Mouse (Mus musculus) T-helper 2 cell (primary cell): Measurements from ENCODE around the gene Mylpf.

Source experiments
- in situ Hi-C: fragments of 300-600 bp; cut with MboI, MseI; formaldehyde crosslinking; loops from one replicate; pipeline ENCODE4 v1.15.1; 2025; ENCODE audit warnings: high pct_unique_total_duplicates

Gene Mylpf

DNA sequence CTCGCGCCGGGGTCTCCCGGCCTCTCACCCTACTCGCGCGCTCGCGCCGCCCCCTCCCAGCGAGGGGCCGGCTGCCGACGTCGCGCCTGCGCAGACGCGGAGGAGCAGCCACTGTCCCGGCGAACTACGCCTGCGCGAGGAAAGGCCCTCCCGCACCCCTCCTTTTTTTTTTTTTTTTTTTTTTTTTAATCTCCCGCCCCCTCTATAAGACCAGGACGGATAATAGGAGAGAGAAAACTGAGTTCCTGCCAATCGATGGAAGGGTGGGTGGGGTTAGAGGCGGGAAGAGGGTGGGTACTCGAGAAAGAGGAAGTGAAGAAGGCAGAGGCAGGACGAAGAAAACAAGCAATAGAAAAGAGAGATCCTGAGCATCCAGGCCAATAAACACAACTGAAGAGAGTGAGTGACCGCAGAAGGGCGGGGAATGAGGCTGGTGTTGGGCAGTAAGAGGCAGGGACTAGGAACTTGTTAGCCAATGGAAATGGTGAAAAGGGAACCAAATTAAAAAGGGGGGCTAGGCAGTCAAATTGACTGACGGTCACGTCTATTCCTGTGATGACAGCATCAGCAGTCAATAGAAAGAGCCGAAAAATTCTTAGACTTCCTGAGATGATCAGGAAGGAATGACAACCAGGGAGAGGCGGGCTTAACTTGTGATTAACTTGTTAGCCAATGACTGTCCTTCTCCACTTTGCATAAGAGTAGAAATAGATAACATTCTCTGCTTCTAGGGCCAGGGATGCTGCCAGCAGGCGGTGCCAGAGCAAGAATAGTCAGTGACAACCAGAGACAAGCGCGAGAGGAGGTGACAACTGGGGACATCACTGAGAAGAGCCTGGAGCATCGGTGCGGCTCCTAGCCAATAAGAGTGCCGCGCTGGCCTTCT lies at the start of gene Mylpf:
Gene Mylpf (plus strand): TSS at position 338 of the 886 bp plus-strand sequence.
- in situ Hi-C loops, result no loop called here

DNA sequence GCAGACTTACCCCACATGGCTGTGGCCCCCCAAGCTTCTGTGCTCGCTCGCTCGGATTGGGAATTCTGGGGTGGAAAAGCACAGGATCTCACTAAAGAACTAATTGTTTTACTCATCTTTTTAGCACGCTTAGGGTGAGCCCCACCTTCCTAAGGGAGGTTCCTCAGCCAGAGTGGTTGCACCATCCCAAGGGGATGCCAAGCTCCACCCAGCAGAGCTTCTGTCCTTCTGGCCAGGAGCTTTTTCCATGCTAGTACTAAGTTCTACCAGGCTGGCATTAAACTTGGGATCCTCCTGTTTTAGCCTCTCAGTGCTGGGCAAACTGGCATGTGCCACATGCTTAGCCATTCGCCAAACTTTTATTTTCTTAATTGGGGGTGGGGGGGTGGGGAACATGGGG lies 46.1 kb upstream of the Mylpf start:
- in situ Hi-C loops, result no loop called here

DNA sequence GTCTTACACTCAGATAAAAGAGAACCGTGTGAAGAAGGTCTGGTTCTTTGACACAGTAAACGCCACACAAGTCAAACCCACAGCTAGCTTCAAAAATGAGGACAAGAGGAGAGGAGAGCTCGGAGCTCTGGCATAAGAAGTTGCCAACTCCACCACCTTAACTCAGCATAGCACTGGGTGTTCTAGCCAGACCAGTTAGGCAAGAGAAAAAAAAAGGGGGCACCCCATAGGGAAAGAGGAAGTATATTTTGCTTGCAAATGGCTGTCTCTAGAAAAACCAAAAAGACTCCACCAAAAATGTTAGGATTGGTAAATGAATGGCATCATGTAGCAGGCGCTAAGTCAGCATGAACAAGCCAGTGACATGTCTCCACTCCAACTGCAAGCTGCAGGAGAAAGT lies 44.7 kb upstream of the Mylpf start:
- in situ Hi-C loops, result no loop called here

DNA sequence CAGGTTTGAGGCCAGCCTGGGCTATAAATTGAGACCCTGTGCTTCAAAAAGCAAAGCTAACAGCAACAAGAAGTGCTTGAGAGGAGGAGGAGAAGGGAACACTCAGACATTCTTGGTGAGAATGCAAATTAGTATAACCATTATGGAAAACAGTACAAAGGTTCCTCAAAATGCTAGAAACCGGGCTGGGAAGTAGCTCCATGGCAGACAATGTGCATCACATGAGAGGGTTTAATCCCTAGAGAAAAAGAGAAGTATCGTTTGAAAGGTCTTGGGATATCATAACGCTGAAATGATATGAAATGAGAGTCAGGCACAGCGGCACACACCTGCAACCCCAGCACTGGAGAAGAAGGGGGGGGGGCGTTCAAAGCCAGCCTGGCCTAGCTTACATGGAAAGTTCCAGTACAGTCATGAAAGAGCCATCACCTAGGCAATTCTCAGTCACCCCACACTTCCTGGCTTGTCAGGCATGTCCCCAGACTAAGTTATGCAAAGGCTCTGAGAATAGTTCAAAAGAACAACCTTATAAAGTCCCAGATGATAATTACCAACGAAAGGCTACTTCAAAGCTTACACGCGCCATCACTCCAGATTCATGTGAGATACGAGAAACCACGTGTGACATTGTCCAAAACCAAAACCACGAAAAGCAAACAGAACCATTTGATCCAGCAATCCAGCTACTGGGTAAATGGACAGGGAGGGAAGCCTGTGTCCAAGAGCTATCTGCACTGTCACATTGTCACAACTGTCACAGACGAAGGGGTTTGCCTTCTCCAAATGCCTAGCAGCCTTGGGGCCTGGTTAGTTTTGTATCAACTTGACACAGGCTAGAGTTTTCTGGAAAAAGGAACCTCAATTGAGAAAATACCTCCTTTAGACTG lies 42.8 kb upstream of the Mylpf start:
- in situ Hi-C loops, result no loop called here

DNA sequence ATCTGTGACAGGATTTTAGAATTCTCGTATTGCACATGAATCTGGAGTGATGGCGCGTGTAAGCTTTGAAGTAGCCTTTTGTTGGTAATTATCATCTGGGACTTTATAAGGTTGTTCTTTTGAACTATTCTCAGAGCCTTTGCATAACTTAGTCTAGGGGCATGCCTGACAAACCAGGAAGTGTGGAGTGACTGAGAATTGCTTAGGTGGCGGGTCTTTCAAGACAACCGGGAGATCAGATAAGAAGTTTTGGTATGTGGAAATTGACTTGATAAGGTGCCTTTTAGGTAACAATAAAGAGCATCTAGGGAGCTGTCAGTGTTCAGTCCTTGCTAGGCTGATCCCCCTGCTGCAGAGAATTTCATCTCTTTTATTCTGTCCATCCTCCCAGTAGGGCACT lies 42.2 kb upstream of the Mylpf start:
- in situ Hi-C loops, result no loop called here

DNA sequence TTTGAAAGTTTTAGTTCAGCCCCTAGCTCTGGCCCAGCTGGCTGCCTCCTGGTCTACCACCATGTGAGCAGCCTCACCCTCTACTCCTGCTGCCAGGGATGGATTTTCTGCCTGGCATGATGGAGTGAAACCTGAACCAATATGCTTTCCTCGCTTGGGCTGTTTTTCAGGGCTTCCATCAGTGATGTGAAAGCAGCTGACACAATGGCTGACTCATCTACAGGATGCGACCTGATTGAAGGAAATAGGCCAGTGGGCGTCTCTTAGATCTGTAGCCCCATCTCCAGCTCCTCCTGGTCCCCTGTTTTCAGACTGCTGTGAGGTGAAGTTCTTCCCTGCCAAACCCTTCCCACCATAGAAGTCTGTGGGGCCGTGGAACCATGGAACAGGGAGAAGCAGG lies 31.8 kb upstream of the Mylpf start:
- in situ Hi-C loops, result no loop called here

DNA sequence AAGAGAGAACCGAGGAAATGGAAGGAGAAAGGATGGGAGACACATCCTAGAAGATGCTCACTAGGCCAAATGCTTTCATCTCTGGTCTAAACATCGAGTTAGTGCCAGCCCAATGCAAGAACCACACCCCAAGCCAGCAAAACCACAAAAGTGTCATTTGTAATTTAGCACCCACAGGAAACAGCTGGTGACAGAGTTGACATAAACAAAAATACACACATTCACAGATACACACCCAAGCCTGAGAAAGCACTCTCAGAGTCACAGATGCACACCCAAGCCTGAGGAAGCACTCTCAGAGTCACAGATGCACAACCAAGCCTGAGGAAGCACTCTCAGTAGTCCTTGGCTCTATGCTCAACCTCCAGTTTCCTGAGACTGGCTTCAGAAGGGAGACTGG lies 27.9 kb upstream of the Mylpf start:
- in situ Hi-C loops, result loop anchor here (5.0 kb wide), 1 partner anchor 43 kb away; the partner anchor contains the start of gene Spn

DNA sequence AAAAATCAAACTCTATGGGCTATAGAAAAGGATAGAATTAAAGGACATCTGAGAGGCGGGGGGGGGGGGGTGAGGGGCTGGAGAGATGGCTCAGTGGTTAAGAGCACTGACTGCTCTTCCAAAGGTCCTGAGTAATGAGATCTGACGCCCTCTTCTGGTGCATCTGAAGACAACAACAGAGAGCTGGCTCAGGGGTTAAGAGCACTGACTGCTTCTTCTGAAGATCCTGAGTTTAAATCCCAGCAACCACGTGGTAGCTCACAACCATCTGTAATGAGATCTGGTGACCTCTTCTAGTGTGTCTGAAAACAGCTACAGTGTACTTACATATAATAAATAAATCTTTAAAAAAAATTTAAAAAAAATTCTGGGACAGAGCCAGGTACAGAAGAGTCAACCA lies 27.0 kb upstream of the Mylpf start:
- in situ Hi-C loops, result loop anchor here (5.0 kb wide), 1 partner anchor 44 kb away; the partner anchor contains the start of gene Spn

DNA sequence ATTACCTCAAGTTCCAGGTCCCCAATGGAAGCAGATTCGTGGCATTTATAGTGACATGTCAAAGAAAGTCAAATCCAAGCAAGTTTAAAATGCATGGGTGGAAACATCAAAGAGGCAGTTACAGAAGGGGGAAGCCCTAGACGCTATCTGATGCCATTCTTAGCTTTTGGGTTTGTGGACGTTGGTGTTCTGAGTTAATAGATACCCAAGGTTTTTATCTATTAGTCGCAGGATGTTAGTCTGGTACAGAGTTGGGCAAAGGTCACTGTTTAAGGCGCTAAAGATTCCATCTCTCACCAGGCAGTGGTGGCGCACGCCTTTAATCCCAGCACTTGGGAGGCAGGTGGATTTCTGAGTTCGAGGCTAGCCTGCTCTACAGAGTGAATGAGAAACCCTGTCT lies 25.3 kb upstream of the Mylpf start:
- in situ Hi-C loops, result loop anchor here (5.0 kb wide), 1 partner anchor 46 kb away; the partner anchor contains the start of gene Spn

DNA sequence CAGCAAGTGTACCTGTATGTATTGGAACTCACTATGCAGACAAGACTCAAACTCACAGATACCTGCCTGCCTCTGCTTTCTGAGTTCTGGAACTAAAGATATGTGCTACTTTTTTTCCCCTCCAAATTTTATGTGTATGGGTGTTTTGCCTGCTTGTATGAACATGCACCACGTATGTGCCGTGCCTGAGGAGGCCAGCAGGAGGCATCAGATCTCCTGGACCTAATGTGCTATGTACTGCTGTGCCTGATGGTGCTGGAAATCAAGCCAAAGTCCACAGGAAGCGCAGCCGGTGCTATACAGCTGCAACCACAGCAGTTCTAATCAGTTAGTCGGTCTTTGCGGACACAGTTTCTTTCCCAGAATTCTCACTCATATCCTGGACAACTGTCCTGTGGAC lies 24.9 kb upstream of the Mylpf start:
- in situ Hi-C loops, result loop anchor here (5.0 kb wide), 1 partner anchor 47 kb away; the partner anchor contains the start of gene Spn

DNA sequence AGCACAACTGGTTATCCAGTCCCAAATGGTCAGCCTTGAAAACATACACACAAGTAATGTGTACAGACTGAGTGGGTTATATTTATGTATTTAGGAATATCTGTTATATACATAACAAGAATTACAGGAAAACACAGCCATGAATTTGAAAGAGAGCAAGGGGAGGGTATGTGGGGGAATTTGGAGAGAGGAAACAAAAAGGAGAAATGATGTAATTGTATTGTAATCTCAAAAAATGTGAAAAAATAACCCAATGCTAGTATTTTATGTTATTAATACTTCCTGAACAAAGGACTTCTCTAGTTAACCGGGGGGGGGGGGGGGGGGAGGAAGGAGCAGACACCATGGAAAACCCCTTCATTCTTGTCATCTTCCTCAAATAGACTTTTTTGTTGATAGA lies 24.0 kb upstream of the Mylpf start:
- in situ Hi-C loops, result loop anchor here (5.0 kb wide), 1 partner anchor 47 kb away; the partner anchor contains the start of gene Spn

DNA sequence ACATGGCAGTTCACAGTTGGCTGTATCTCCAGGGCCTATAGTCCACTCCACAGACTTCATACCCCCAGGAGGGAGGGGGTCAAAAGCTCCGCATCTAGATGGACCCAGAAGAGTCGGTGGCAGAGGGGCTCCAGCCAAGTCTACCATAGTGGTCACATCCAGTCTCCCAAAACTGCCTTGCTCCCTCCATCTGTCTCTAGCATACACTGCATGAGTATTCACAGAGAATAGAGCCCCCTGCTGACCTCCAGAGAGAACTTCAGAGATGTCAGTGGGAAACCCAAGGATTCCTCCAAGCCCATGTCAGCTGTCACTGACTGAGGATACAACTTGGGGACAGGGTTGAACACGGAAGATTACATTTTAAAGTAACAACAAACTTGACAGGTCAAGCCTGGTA lies 23.1 kb upstream of the Mylpf start:
- in situ Hi-C loops, result no loop called here

DNA sequence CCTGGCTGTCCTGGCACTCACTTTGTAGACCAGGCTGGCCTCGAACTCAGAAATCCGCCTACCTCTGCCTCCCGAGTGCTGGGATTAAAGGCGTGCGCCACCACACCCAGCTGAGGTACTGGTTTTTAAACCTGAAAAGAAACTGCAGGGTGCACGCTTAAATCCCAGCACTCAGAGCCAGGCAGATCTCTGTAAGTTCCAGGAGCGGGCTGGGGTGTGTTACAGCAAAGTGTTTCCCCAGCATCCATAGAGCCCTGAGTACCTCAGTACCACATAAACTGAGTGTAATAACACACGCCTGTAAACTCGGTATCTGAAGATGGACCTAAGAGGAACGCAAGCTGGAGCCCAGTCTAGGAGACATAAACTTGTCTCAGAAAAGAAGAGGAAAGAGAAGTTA lies 21.3 kb upstream of the Mylpf start:
- in situ Hi-C loops, result no loop called here

DNA sequence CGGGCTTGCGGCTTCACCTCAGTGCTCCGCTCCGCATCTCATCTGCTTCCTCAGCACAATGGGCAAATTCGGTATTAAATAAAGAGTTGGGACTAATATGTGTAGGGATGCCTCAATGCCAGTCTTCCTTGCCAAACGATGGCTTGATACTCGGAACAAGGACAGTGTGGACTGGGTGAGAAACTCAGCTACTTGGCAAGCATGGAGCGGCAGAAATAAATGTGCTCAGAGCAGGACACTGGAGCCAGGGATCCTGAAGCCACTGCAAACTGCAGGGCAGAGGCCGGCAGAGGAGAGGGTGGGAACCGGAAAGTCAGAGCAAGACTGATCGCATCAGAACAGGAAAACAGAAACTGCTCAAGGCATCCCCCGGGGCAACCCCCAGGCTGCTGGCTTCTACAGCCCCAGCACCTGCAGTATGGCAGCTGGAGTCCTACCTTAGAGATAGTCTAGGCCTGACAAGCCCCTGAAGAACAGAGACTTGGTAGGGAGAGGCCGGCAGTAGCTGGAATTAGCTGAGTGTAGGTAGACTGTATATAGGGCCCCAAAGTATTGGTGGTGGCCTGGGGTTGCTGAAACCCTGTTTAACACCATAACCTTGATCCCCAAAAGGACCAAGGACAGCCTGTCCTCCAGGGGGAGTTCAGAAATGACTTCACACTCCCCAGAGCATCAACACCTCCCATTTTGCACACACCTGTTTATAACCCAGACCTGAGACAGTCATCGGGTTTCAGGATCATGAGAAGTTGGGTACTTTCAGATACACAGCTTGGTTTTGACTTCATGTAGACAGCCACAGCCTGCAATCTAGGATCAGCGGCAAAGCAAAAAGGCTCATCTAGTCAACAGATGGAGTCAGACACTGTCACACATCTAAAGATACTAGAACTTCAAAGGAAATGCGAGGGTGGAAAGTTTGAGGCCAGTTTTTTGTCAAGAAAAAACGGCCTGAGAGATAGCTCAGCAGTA lies 20.1 kb upstream of the Mylpf start:
- in situ Hi-C loops, result no loop called here

DNA sequence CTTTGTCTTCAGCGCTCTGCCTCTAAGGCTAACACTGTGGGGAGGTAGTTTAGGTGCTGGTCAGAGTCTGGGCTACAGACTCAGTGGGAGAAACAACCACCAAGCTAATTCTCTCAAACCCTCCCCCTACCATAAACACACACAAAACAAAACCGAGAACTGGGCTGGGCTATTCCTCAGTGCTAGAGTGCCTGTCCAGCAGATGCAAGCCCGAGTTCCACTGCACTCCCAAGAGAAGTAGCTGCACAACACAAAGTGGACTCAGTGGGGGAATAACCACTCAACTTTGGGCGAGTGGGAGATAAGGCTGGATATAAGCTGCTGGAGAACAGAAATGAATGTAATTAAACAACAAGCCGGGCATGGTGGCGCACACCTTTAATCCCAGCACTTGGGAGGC lies 18.0 kb upstream of the Mylpf start:
- in situ Hi-C loops, result no loop called here

DNA sequence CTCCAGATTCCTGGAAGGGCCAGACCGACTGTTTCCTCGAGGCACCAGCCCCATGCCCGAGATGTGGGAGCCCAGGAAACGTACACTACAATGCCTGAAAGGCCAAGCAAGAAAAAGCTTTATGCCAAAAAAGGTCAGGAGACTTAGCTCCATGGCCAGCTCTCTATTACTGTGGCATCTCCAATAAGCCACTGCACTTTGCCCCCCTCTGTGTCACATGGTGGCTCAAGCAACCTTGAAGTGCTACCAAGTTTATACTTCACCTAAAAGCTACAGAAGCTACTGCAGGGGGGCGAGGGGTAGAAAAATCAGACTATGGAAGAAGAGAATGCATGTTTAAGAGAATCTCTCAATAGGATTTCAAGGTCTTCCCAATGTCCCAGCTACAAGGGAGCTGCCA lies 15.7 kb upstream of the Mylpf start:
- in situ Hi-C loops, result no loop called here

DNA sequence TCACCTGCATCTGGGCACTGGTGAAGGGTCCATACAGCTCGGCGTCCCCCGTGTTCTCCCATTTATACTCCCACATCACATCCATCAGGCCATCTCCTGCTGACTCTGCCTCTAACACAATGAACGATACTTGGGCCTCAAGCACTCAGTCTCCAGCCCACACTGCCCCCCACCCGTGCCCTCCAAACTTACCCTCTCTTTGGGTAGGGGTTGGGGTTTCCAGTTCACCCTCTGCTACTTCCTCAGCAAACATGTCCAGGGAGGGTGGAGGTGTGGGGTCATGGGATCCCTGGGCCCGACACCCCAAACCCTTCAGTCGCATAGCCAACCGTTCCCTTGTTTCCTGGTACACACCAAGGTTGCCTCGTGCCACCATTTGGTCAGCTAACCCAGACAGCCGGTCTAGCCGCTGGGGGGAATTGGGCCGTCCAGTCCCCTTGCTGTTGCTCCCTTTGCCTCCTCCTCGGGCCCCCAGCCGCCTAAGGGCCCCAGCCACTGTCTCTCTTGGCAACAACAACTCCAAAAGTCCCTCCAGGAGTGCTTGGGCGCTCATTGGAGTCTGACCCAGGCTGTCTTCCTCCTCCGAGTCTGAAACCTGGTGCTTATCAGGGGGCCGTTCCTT lies 14.6 kb upstream of the Mylpf start:
- in situ Hi-C loops, result no loop called here

DNA sequence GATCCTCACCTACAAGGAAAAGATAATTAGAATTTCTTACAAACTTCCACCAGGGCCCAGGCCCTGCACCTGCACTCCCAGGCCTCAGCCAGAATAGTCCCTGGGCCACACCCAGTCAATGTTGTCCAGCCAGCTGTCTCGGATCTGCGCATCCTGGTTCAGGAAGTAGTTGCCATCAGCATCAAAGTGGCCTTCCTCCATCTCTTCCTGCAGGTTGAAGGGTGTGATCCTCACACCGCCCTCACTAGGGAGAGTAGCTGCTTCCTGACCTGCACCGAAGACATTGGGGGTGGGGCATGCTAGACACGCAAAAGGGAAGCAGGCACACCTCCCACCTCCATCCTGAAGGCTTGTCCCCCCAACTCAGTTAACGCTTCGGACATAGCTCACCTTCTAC lies 14.1 kb upstream of the Mylpf start:
- in situ Hi-C loops, result no loop called here

DNA sequence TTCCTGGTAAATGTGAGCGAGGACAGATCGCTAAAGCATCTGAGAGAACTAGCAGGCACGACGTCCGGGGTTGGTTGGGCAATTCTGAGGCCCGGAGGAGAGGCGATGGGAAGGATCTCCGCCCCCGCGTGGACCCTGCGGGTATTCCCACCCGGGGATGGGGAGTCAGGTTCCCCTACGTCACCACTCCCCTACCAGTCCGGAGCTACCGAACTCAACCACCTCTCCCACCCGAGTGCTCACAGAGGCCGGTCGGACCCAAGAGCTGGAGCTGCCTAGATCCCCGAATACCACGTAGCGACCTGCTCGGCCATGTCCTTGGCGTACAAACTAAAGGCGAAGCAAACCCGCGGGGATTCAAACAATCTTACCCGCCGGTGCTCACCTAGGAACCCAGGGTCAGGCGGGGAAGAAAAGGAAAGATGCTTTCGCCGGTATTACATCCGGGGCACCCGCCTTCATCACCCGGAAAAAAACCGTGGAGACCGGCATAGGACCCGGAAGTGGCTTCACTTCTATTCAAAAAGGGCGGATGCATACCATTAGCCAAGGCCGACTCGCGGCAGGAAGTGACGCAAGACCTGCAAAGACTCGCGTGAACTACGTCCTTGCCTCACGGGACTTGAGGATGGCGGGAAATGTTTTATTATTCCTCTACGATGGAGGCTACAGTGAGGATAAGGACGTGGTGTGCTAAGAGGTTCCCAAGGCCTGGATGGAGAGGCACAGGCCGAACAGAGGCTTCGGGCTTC lies 13.0 kb upstream of the Mylpf start, which contains the start of gene Cd2bp2:
Gene Cd2bp2 (minus strand): TSS at position 507 of the 752 bp plus-strand sequence.
- in situ Hi-C loops, result no loop called here

DNA sequence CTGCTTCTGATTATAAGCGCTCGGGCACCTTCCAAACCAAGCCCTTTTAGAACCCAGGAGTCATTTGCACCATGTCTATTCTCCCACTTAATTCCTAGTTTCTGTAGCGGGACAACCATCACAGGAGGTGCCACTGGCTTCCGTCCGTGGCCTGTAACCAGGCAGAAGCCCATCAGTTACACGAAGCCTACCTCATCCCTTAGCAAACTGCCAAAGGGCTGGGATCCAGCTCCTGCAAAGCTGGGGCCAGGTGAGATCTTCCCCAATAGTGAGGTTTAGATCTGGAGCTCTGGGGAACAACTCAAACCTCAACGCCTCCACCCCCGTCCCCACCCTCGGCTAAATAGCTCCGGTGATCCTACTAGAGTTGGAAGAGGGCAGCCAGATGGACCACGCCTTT lies 12.2 kb upstream of the Mylpf start:
- in situ Hi-C loops, result no loop called here
